Mouse (Mus musculus): ENCODE data around the gene Masp2.

Gene Masp2

DNA sequence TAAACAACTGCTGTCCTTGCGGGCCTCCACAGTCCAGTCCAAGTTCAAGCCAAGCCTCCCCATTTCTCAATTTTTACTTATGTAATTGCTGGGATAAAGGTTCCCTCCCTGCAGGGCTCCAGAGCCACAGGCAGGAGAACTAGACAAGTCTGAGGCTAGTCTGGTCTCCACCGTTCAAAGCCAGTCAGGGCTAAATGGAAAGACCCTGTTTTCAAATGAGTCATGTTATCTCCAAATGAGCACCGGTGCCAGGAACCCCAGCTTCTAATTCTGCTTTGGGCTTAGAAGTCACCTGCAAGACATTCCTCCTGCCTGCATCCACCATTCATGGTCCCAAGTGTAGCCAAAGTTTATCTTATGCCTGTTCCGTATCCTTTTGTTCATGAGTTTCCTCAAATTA, 483 bp upstream of the Masp2 start:
- DNase-seq (ENCODE audit: low read depth): no peak

DNA sequence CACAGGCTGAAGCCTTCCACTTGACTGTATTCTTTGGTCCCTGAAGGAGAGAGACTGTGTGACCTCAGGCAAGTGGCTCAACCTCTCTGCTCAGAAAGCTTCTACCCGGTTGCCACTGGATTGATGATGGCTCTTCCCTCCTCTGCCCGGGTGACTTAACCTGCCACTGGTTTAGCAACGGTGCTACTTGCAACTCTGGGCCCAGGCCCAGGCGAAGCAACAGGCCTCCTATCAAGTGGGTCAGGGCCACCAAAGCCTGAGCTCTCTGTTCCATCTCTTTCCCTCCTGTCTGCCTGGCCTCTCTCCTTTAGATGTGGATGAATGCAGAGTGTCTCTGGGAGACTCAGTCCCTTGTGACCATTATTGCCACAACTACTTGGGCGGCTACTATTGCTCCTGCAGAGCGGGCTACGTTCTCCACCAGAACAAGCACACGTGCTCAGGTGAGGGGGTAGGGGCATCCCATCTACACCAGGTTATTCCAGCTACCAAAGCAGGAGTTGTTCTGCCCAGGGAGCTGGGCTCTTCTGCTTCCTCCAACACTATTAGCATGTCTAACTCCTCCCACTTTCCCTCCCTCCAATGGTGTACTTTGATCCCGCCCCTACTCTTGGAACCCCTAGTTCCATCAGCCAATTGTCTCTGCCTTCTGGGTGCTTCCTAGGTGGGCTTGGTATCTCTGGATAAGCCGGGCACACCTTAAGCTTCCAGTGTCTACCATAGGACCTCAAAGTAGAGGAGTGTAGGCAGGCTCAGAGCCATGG, 1.2 kb downstream of the Masp2 start:
- DNase-seq (ENCODE audit: low read depth): no peak

DNA sequence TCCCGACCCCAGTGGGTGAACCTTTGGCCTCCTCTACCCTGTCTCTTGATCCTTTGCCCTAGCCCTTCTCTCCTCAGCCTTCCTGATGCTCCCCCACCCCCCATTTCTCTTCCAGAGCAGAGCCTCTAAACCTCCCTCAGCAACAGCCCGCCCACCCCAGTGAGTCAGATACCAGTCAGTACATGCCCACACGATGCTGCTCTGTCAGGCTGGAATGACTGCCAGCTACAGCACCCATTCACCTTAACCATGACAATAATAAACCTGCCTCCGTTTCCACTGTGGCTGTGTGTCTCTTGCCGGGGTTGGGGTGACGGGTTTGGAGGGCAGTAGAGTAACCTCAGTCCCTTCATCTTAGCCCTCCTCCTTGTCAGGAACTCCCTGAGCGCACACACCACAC, 1.8 kb downstream of the Masp2 start:
- no peak for DNase-seq (ENCODE audit: low read depth)

DNA sequence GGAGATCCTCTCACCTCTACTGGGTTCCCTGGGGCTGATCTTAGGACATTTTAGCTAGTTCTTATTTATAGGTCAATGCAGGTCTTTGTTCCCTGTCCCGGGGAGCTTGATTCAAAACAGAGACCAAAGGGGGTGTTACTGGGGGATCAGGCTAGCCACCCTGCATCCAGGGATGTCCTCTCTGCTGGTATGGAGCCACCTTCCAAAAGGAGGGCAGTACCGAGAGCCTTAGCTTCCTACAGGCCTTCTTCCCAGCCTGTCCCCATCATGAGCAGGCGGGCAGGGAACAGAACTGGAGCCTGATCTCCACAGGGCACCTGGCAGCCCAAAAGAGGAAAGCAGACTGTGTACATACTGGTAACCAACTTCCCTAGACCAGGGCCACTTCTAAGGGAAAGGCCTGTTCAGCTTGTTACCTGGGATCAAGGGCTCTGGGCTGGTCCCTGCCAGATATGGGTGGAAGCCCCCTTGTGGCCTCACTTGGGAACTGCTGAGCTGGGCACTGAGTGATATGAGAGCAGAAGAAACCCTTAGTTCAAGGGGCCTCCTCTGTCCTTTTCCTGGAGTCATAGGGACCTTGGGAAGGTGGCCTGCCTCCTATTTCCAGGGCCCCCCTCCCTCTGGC, 2.3 kb downstream of the Masp2 start:
- no peak for DNase-seq (ENCODE audit: low read depth)

DNA sequence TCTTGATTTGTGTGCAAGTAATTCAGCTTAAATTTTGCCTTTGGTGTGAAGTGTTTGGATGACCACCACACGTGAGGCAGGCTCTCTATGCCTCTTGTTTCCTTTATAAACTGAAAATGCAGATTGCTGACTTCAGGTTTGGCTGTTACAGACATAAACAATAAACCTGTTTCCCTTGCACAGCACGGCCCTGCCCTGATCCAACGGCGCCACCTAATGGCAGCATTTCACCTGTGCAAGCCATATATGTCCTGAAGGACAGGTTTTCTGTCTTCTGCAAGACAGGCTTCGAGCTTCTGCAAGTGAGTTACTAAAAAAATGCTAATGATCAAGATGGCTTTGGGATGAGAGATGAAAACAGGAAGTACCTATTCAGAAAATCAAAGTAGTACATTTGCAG, 5.4 kb downstream of the Masp2 start:
- DNase-seq (ENCODE audit: low read depth): peak; percentile 72

DNA sequence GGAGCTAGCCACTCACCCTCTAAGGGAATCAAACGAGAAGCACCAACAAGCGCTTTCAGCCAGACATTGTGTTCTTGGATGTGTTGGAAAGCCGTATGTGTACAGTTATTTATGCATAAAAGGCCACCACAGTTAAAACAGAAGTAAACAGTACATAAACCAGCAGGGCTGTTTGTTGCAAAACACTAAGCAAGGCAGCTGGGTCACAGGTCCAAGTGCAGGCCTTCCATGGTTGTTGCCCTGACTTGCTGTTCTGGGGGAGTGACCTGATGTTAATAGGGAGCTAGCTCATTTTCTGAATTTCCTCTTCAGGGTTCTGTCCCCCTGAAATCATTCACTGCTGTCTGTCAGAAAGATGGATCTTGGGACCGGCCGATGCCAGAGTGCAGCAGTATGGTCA, 7.5 kb downstream of the Masp2 start:
- DNase-seq (ENCODE audit: low read depth): no peak

DNA sequence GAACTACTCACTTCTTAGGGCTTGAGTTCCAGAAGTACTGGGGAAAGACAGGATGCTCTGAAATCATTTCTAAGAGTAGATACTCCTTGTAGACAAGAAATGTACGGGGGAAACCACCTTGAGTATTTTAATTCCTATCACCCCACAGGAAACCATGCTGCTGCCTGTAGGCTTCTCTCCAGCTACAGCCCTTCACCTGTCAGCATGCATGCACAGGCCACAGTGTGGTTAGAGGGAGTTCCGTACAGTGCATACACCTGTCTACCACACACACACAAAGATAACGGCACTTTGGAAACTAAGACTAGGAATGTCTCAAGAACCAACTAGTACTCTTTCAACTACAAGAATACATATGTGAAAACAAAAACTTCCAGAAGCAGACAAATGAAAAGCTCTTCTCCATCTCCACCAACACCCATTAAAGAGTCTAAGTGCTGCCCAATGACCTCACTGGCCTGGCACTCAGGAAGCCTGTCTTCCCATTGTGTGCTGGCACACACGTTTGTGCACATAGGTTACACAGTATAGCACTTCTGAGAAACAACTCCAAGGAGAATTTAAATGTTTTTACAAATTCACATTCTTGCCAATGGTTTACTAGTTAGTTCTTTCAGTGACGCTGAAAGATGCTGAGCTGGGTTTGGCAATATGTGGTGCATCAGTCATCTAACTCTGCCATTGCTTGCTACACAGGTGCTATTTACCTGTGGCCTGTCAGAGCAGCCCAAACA, 8.4 kb downstream of the Masp2 start:
- no peak for DNase-seq (ENCODE audit: low read depth)

DNA sequence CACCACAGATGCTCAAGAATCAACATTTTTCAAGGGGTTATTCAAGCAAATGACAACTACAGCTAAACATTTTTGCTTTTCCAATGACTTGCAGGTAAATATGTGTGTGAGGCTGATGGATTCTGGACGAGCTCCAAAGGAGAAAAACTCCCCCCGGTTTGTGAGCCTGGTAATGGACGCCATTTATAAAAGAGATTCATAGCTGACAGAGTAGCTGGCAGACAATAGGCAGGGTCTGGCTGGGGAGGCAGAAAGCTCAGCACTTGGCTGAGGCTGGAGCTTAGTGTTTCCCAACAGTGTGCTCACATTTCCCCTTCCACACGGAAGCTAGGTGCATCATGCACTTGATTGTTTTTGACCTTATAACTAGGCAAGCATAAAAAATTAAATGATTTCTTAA, 10.2 kb downstream of the Masp2 start:
- no peak for DNase-seq (ENCODE audit: low read depth)

DNA sequence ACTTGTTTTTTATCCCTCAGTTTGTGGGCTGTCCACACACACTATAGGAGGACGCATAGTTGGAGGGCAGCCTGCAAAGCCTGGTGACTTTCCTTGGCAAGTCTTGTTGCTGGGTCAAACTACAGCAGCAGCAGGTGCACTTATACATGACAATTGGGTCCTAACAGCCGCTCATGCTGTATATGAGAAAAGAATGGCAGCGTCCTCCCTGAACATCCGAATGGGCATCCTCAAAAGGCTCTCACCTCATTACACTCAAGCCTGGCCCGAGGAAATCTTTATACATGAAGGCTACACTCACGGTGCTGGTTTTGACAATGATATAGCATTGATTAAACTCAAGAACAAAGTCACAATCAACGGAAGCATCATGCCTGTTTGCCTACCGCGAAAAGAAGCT, 11.4 kb downstream of the Masp2 start:
- no peak for DNase-seq (ENCODE audit: low read depth)

DNA sequence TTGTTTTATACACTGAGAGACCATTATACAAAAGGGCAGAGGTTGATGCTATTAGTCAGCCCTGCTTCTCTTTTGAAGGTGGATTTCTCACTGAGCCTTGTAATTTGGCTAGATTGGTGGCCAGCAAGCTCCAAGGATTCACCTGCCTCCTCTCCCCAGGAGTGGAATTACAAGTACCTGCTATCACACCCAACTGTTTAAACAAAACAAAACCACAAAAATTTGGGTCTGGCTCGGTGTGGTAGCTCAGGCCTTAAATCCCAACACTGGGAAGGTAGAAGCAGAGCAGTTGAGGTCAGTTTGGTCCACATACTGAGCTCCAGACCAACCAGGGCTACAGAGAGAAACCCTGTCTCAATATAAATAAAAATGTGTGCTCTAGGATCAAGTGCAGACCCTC, 17.5 kb downstream of the Masp2 start:
- DNase-seq (ENCODE audit: low read depth): no peak

DNA sequence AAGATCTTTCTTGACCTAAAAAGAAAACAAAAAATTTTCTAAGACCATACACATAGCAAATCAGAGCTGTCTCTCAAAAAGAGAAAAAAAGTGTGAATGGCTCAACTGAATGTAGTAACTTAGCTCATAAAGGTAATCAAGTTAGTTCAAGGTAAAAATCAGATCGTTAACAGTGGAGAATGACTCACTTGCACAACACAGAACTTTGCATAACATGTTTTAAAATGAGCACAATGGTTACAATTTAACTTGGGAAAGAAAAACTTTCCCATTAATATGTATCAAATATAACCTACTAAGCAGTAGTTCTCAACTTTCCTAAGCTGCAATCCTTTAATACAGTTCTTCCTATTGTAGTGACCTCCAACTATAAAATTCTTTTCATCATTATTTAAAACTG, 18.4 kb downstream of the Masp2 start:
- DNase-seq (ENCODE audit: low read depth): no peak

DNA sequence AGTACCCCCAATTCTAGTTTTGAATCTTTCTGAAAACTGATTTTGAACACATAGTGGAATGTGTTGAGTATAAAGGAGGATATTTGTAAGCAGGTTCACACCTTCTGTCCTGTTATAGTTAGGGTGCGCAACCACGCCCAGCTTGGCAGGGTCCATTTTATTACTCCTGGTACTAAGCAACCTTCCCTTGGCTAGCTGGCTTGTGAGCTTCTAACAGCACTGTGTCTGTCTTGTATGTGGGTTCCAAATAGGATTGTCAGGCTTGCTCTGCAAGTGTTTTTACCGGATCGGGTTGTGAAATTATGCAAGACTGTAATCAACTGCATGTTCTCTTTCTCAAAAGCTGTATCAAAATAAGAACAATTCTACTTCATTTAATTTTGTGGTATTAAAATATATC, 20.1 kb downstream of the Masp2 start:
- no peak for DNase-seq (ENCODE audit: low read depth)

DNA sequence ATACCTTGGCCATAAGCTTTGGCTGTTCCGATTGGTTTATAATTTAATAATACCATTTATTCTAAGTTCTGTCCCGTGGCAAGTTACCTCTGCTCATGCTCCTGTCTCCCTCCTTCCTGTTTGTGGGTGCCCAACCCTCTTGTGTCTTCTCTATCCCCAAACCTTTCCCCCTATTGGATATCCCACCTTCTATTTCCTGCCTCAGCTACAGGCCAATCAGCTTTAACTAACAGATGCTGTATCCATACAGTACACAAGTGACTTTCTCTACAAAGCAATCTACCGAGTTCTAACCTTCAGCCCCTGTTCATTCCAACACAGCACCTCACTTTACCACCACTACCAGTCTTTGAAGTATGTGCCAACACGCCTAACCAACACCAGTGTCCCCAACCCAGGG, 21.3 kb downstream of the Masp2 start:
- no peak for DNase-seq (ENCODE audit: low read depth)

DNA sequence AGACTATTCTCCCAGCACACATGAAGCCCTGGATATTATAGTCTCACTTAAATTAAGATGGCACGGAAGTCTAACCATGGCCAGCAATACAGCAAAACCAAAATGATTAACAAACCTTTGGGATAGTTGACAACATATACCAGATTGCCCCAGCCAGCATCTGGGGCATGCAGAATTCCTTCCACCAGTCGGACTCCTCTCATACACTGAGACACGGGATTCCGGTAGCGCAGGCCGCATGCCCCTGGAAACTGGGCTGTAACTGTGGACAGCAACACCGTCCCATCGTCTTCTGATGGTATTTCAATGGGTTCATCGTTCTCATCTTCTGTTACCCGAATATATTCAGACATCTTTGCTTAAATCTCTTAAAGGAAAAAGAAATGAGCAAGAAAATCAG, 22.7 kb downstream of the Masp2 start:
- DNase-seq (ENCODE audit: low read depth): no peak

DNA sequence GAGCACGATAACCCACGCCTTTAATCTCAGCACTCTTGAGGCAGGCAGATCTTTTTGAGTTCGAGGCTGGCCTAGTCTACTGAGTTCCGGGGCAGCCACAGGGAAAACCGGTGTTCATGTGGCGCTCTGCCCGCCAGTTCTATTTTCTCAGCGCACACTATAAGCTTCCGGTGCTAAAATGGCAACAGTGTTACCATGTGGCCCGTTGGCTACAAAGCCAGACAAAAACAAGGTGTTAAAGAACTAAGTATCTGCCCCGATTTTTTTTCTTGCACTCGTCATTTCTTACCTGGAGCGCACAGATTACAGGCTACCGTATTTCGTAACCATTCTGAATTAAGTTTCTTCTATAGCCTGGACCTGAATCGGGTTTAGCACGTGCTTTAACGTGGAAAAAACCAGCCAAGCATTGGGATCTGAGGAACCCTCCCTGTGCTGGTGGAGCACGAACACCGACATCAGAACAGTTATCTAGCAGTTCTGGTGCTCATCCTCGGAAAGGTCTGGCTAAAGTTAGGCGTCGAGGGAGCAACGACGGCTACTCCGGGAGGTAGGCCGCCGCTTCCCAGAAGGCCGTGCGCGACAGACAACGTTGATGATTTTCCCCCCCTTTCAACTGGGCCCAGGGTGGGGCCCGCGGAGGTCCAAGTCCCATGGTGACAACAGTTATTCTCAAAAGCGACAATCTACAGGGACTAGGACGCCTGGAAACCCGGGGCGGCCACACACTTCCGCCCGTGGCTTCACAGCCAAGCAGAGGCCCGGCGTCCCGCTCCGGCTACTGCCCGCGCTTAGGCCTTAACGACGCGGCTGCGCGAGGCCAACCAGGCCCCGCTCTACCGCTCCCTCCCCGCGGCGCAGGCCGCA, 23.6 kb downstream of the Masp2 start:
- DNase-seq (ENCODE audit: low read depth): no peak

DNA sequence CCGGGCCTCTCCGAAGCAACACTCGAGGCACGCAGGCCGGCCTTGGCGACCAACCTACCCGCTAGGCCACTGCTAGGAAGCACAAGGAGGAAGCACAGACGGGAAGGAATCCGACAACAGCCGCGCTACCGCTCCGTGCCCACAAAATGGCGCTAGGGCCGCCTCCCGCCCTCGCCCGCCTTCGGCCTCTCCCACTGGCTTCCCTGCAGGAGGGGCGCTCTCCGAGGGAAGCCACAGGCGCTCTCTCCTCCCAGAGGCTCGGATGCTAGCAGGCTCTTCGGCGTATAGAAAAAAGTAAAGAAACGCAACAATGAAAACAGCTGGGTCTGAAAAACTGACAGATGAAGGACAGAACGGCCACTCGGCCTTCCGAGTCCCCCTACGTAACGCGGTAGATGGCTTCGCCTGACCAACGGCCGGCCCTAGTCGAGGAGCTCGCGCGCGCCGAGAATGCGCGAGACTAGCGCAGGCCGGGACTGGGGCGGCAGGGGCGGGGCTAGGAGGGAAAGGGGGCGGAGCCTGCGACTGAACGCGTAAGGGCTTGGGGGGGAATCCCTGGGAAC, 24.4 kb downstream of the Masp2 start, which contains the start of gene Tardbp:
Tardbp (minus strand) TSS at position 397 of the 563 bp plus-strand sequence.
- DNase-seq (ENCODE audit: low read depth): peak; percentile 92

DNA sequence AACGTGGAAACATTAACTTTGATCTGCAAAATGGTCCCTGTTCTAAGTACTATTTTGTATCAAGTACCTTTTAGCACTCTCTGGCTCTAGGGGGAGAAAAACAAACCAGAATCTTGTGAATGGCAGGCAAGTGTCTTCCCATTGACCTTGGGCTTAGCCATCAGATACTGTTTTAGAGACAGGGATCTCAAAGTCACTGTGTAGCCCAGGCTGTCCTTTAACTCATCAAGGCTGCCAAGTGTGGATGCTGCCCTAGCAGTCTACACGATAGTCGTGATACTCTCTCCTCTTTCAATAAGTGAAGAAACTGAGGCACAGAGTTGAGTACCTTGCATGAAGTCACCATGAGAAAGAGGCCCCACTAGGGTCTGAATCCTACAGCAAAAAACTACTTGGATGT, 24.9 kb downstream of the Masp2 start:
- no peak for DNase-seq (ENCODE audit: low read depth)

DNA sequence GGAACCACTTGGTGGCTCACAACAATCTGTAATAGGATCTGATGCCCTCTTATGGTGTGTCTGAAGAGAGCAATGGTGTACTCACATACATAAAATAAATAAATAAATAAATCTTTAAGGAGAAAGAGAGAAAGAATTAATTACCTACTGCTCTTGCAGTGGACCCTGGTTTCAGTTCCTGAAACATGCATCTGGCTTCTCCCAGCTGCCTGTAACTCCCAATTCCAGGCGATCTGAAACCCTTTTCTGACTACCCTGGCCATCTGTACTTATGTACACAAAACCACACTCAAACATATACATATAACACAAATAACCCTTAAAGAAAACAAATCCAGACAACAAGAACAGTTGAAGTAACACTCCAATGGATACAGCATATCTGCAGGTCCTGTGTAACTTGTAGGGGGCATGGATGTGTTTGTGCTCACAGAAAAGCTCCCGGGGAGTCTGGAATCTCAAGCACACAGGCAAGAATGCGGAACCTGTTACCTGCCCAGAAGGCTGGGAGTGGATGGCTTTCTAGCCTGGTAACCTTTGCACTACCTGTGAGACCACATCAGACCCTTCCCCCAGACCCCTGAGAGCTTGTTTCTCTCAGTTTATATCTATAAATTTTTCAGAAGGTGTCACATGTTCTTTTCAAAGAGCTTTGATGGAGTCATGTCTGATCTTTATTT, 29.8 kb downstream of the Masp2 start:
- DNase-seq (ENCODE audit: low read depth): no peak

DNA sequence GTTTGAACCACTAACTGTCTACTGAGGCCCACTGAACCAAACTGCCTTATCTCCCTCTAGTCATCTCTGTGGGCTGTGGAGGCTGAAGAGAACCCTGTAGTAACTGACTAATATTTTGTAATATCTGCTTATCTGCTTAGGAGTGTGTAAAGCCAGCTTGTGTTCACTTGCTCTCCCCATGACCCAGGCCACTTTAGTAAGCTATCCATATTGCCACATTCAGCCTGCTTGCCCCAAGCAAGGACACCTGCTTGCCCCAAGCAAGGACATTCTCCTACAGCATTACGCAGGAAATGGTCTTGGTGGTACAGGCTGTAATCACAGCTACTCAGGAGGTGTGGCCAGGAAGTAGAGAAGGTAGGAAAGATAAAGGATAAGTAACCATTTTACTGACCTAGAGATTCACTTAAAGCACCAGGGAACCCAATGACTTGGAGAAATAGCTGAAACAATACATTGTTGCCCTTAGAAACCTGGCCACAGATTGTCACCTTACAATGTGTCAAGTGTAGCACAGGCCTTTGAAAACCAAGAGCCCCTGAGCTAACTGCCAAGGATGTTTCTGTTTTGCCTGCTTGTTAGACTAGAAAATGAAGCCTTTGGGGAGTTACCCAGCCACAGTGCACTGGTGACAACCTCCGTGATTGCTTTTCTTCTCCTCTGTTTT, 31.2 kb downstream of the Masp2 start:
- no peak for DNase-seq (ENCODE audit: low read depth)

DNA sequence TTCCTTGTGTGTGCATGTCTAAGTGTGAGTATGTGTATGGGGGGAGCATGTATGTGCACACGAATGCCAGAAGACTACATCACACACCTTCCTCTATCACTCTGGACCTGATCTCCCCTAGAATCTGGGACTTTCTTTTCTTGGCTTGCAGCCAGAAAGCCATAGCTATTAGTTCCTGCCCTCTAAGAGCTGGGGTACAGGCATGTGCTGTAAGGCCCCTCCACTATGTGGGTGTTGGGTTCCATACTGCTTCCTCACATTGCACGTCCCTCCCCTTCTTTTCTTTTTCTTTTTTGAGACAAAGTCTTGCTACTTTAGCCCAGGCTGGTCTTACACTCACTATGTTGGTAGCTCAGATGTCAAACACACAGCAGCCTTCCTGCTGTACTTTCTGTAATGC, 33.0 kb downstream of the Masp2 start:
- DNase-seq (ENCODE audit: low read depth): no peak

DNA sequence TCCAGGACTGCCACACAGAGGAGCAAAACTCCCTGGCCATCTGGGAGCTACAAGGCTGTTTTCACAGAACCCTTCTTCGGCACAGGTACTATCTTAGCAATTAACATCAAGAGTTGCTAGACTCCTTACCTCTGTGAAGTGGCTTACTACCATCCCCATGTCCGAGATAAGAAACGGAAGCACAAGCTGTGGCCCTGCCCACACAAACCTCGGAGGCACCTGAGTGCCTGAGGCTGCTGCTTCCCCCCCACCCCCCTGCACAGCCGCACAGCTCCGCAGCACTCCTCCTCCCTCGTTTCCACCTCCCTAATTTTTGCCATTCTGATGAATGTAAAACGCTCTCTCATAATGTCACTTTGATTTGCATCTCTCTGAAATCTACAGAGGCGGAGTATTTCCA, 35.9 kb downstream of the Masp2 start:
- no peak for DNase-seq (ENCODE audit: low read depth)
